Mouse (Mus musculus) frontal cortex, adult (tissue): Measurements from ENCODE around the gene Gria1.

ENCODE experiments used
- ATAC-seq: cut with Nextera tagmentation; 2 replicates; pipeline ENCODE4 v1.9.2; 2017; ENCODE audit warnings: mild to moderate bottlenecking, moderate library complexity, mixed read lengths; ENCODE audit not compliant: low TSS enrichment

Gria1 gene

GRCm38 (mm10) chr11:57297376-57297775 is 286.2 kb downstream of the Gria1 start:
- no peak for ATAC-seq

GRCm38 (mm10) chr11:57298263-57298662 is 287.1 kb downstream of the Gria1 start:
- no peak for ATAC-seq

- ATAC-seq, result no peak
Observed at GRCm38 (mm10) chr11:57298665-57299064, 287.5 kb downstream of the Gria1 start.

GRCm38 (mm10) chr11:57303602-57304001 is 292.4 kb downstream of the Gria1 start:
- no peak for ATAC-seq

- no peak for ATAC-seq
Observed at GRCm38 (mm10) chr11:57306116-57306515, 294.9 kb downstream of the Gria1 start.

- ATAC-seq, result no peak
Observed at GRCm38 (mm10) chr11:57306892-57307291, 295.7 kb downstream of the Gria1 start.

- no peak for ATAC-seq
Observed at GRCm38 (mm10) chr11:57317063-57317462, 305.9 kb downstream of the Gria1 start.

- ATAC-seq, result no peak
Observed at GRCm38 (mm10) chr11:57317478-57317877, 306.3 kb downstream of the Gria1 start.

- peak; percentile 89 for ATAC-seq
Observed at GRCm38 (mm10) chr11:57319374-57319773, 308.2 kb downstream of the Gria1 start.

- no peak for ATAC-seq
Observed at GRCm38 (mm10) chr11:57324099-57324498, 312.9 kb downstream of the Gria1 start.
